Mouse (Mus musculus) hindbrain, embryonic 12.5 days (tissue): ENCODE measurements around the gene Tmem117. TPM values are rescaled to one million over a fixed set of nuclear protein-coding genes. Genes with fewer than 3 reads are reported as not detected.
A peak's percentile ranks its signal among the peaks of the same experiment; 100 is the strongest.

Source experiments
- ATAC-seq: fragments of 200-750 bp; cut with Nextera tagmentation; 2 replicates; pipeline ENCODE4 v1.8.0; 2017; ENCODE audit warnings: moderate TSS enrichment; ENCODE audit not compliant: low FRiP score
- H3K27ac ChIP-seq: fragments of 300-500 bp; sonication (generic); 2 replicates; pipeline ENCODE4 v1.5.1; 2016; ENCODE audit warnings: mild to moderate bottlenecking
- H3K27me3 ChIP-seq: fragments of 300-500 bp; sonication (generic); 2 replicates; pipeline ENCODE4 v1.6.1; 2016; ENCODE audit warnings: mild to moderate bottlenecking
- H3K36me3 ChIP-seq: fragments of 300-500 bp; sonication (generic); 2 replicates; pipeline ENCODE4 v1.6.1; 2016; ENCODE audit warnings: mild to moderate bottlenecking
- H3K4me1 ChIP-seq: fragments of 300-500 bp; sonication (generic); 2 replicates; pipeline ENCODE4 v1.6.1; 2016
- H3K4me2 ChIP-seq: fragments of 300-500 bp; sonication (generic); replicated peaks from 2 replicates; pipeline ENCODE4 v1.6.1; 2016; ENCODE audit warnings: mild to moderate bottlenecking
- H3K4me3 ChIP-seq: fragments of 300-500 bp; sonication (generic); 2 replicates; pipeline ENCODE4 v1.5.1; 2016; ENCODE audit warnings: mild to moderate bottlenecking
- H3K9ac ChIP-seq: fragments of 300-500 bp; sonication (generic); 2 replicates; pipeline ENCODE4 v1.6.1; 2016; ENCODE audit warnings: mild to moderate bottlenecking, moderate library complexity
- H3K9me3 ChIP-seq: fragments of 300-500 bp; sonication (generic); replicated peaks from 2 replicates; pipeline ENCODE4 v1.6.1; 2016; ENCODE audit warnings: mild to moderate bottlenecking
- WGBS: fragments of 180-500 bp; shearing (Covaris S2); methylation state at CpG from one replicate; pipeline ENCODE4 v1.1.7; 2016; 5-methylcytosine and 5-hydroxymethylcytosine counted together
- polyA plus RNA-seq: library from polyadenylated mRNA; unstranded; fragments of >200 nt; fragmentation: Nextera tagmentation; extraction: Ambion mirVana; gene quantifications from 2 replicates; pipeline ENCODE4 v1.2.1, GENCODE M21; 2016

Gene Tmem117
- polyA plus RNA-seq, 1 experiment from 2014 or later, result 3.7 TPM

GRCm38 (mm10) chr15:94687176-94687575, 58.1 kb downstream of the Tmem117 start:
- 85% methylated on average over 7 of the region's 7 CpGs for WGBS
- H3K4me1 ChIP-seq, result no peaks in the 10 kb centered on the region
- H3K4me2 ChIP-seq, result no peak overlapping the region
- no peak overlapping the region for H3K4me3 ChIP-seq
- H3K9me3 ChIP-seq, result no peaks in the 10 kb centered on the region
- H3K9ac ChIP-seq, result no peak overlapping the region
- H3K36me3 ChIP-seq, result no peaks in the 10 kb centered on the region
- H3K27ac ChIP-seq, result no peak overlapping the region
- ATAC-seq, result no peak
- no peaks in the 10 kb centered on the region for H3K27me3 ChIP-seq

DNA sequence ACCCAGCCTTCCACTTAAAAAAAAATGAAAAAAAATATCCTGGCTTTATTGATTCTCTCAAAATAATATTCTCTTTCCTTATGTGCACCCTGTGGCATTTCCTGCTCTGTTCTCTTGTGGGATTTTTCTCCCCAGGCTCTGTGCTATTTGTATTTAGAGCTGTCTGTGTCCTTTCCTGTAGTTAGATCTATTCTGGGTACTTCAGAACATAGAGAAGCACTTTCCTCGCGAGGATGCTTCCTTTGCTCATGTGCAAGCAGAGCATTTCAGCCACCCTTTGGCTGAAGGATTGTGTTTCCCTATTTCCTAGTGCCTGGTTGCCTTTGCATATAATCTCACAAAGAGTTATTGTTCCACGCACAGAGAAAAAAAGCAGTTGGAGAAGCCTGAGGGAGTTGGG, 58.6 kb downstream of the Tmem117 start:
- Histone ChIP-seq H3K9ac (no peak overlapping the region), H3K4me3 (no peak overlapping the region), H3K4me2 (no peak overlapping the region), H3K4me1 (no peaks in the 10 kb centered on the region), H3K9me3 (no peaks in the 10 kb centered on the region), H3K27ac (no peak overlapping the region), H3K36me3 (no peaks in the 10 kb centered on the region), H3K27me3 (no peaks in the 10 kb centered on the region)
- WGBS, result 87% methylated on average over 3 of the region's 3 CpGs
- no peak for ATAC-seq

DNA sequence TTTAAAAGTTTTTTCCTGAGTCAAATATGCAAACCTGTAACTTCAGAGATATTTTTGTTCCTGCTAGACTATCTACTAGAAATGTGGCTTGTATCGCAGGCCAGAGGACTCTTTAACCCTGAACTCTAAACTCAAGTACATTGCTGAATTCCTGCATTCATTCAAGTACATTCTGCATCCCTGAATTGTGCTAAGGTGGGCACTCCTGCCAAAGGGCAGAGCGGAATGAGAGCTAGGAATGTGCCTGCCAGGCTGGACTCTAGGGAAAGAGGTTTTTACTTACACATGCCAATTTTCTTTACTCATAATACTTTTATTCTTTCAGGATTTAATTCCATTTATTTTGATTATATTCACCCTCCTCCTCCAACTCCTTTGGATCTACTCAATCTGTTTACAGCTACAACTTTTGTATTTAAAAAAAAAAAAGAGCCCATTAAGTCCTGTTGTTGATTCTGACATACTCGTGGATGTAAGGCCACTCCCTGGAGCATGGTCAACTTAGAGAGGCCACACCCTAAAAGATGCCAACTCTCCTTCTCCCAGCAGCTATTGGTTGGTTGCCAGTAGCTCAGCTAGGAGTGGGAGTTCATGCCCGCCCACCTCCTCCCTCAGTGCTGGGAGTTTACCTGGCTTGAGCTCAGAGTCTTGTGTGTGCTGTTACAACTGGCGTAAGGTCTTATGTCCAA, 60.3 kb downstream of the Tmem117 start:
- Histone ChIP-seq H3K4me3 (no peak overlapping the region), H3K27me3 (no peaks in the 10 kb centered on the region), H3K4me1 (no peaks in the 10 kb centered on the region), H3K9me3 (no peaks in the 10 kb centered on the region), H3K27ac (no peak overlapping the region), H3K36me3 (no peaks in the 10 kb centered on the region), H3K9ac (no peak overlapping the region), H3K4me2 (no peak overlapping the region)
- WGBS, result 80% methylated on average over 5 of the region's 5 CpGs
- ATAC-seq, result no peak

DNA sequence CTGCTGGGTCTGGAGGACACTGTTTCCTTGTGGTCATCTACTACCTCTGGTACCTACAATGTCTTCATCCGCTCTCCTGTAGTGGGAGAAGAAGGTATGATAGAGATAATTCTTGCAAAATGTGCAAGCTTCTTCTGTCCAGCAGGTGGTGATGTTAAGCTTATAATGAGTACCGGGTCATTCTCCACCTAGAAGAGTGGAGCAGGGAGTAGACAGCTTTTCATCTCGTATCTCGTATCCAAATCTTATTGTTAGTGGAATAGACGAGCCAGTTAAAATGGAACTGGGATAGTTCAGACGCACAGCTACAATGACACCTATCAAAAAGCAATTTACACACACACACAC, 60.8 kb downstream of the Tmem117 start:
- no peak overlapping the region for H3K4me2 ChIP-seq
- H3K27ac ChIP-seq, result no peak overlapping the region
- 65% methylated on average over 6 of the region's 6 CpGs for WGBS
- no peaks in the 10 kb centered on the region for H3K9me3 ChIP-seq
- no peaks in the 10 kb centered on the region for H3K4me1 ChIP-seq
- no peaks in the 10 kb centered on the region for H3K36me3 ChIP-seq
- no peak for ATAC-seq
- no peak overlapping the region for H3K4me3 ChIP-seq
- no peaks in the 10 kb centered on the region for H3K27me3 ChIP-seq
- H3K9ac ChIP-seq, result no peak overlapping the region

- ATAC-seq, result no peak
- no peak overlapping the region for H3K4me2 ChIP-seq
- H3K27ac ChIP-seq, result no peak overlapping the region
- H3K27me3 ChIP-seq, result no peaks in the 10 kb centered on the region
- H3K36me3 ChIP-seq, result no peaks in the 10 kb centered on the region
- H3K9ac ChIP-seq, result no peak overlapping the region
- 33% methylated on average over 5 of the region's 5 CpGs for WGBS
- no peaks in the 10 kb centered on the region for H3K4me1 ChIP-seq
- no peak overlapping the region for H3K4me3 ChIP-seq
- H3K9me3 ChIP-seq, result no peaks in the 10 kb centered on the region
These were observed 93.7 kb downstream of the Tmem117 start for GRCm38 (mm10) chr15:94722759-94723158.

- Histone ChIP-seq H3K4me3 (no peak overlapping the region), H3K36me3 (no peaks in the 10 kb centered on the region), H3K9me3 (no peaks in the 10 kb centered on the region), H3K9ac (no peak overlapping the region), H3K27ac (no peak overlapping the region), H3K4me2 (no peak overlapping the region), H3K4me1 (no peaks in the 10 kb centered on the region), H3K27me3 (no peaks in the 10 kb centered on the region)
- ATAC-seq, result no peak
- WGBS, result 62% methylated on average over 4 of the region's 4 CpGs
These were observed 103.1 kb downstream of the Tmem117 start for GRCm38 (mm10) chr15:94732104-94732503.

DNA sequence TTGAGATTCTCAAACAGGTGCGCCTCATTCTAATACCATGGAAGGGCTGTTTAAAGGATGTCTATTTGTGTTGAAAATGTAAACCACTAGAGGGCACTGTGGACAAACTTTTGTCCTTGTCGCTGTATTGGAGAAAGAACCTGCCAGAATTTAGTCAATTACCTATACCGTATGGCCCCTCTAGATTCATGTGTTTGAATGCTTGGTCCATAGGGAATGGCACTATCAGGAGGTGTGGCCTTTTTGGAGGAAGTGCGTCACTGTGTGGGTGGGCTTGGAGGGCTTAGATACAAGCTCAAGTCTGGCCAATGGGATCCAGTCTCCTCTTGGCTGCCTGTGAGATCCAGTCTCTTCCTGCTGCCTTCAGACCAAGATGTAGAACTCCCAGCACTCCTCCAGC, 140.2 kb downstream of the Tmem117 start:
- no peaks in the 10 kb centered on the region for H3K36me3 ChIP-seq
- peak; percentile 67 for ATAC-seq
- H3K4me2 ChIP-seq, result no peak overlapping the region
- H3K4me1 ChIP-seq, result peaks cover 7% of the 10 kb centered on the region; the same call in 1 of the 2 replicates
- H3K27ac ChIP-seq, result no peak overlapping the region
- no peak overlapping the region for H3K4me3 ChIP-seq
- H3K27me3 ChIP-seq, result no peaks in the 10 kb centered on the region
- no peak overlapping the region for H3K9ac ChIP-seq
- 20% methylated on average over 4 of the region's 4 CpGs for WGBS
- H3K9me3 ChIP-seq, result 0 out of 2 replicates have a peak, but pooled peaks cover 3% of the 10 kb centered on the region

GRCm38 (mm10) chr15:94770832-94771578, 142.0 kb downstream of the Tmem117 start:
- Histone ChIP-seq H3K9ac (no peak overlapping the region), H3K27ac (no peak overlapping the region), H3K36me3 (no peaks in the 10 kb centered on the region), H3K4me1 (peaks cover 7% of the 10 kb centered on the region; the same call in 1 of the 2 replicates), H3K9me3 (0 out of 2 replicates have a peak, but pooled peaks cover 3% of the 10 kb centered on the region), H3K4me2 (no peak overlapping the region), H3K27me3 (no peaks in the 10 kb centered on the region), H3K4me3 (no peak overlapping the region)
- ATAC-seq, result no peak
- WGBS, result 66% methylated on average over 7 of the region's 7 CpGs

GRCm38 (mm10) chr15:94771691-94772090, 142.7 kb downstream of the Tmem117 start:
- 0 out of 2 replicates have a peak, but pooled peaks cover 3% of the 10 kb centered on the region for H3K9me3 ChIP-seq
- WGBS, result 79% methylated on average over 19 of the region's 19 CpGs
- no peaks in the 10 kb centered on the region for H3K27me3 ChIP-seq
- no peak overlapping the region for H3K4me3 ChIP-seq
- H3K36me3 ChIP-seq, result no peaks in the 10 kb centered on the region
- peaks cover 11% of the 10 kb centered on the region for H3K4me1 ChIP-seq
- H3K9ac ChIP-seq, result no peak overlapping the region
- no peak for ATAC-seq
- H3K27ac ChIP-seq, result no peak overlapping the region
- H3K4me2 ChIP-seq, result no peak overlapping the region

GRCm38 (mm10) chr15:94776119-94777069, 147.4 kb downstream of the Tmem117 start:
- peaks cover 6% of the 10 kb centered on the region for H3K4me1 ChIP-seq
- 0 out of 2 replicates have a peak overlapping the region, but pooled peaks have one; percentile 1 for H3K27ac ChIP-seq
- peak overlapping the region; percentile 42 for H3K4me2 ChIP-seq
- no peaks in the 10 kb centered on the region for H3K36me3 ChIP-seq
- H3K9ac ChIP-seq, result no peak overlapping the region
- ATAC-seq, result peak; percentile 48
- WGBS, result 36% methylated on average over 17 of the region's 17 CpGs
- 0 out of 2 replicates have a peak, but pooled peaks cover 3% of the 10 kb centered on the region for H3K9me3 ChIP-seq
- H3K27me3 ChIP-seq, result no peaks in the 10 kb centered on the region
- no peak overlapping the region for H3K4me3 ChIP-seq

DNA sequence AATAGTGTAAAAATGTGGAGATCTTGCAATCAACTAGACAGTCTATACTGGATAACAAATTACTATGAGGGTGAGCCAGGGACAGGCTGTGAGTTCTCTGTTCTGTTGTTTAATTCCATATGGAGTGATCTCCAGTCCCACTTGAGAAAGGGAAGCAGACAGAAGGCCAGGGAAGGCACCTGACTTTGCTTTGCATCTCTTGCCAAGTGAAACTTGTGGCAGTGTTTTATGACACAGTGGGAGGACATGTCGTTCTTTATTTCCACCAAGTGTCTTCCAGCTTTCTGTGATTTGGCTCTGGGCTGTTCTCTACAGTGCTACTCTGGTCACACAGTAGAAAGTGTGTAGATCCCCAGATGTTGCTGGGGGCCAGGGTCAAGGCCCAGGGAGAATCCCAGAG, 152.5 kb downstream of the Tmem117 start:
- no peak overlapping the region for H3K4me3 ChIP-seq
- no peaks in the 10 kb centered on the region for H3K27me3 ChIP-seq
- H3K4me2 ChIP-seq, result no peak overlapping the region
- no peak overlapping the region for H3K27ac ChIP-seq
- H3K9ac ChIP-seq, result no peak overlapping the region
- 0 out of 2 replicates have a peak, but pooled peaks cover 2% of the 10 kb centered on the region for H3K9me3 ChIP-seq
- H3K36me3 ChIP-seq, result no peaks in the 10 kb centered on the region
- ATAC-seq, result no peak
- 93% methylated on average over 1 of the region's 1 CpGs for WGBS
- H3K4me1 ChIP-seq, result 0 out of 2 replicates have a peak, but pooled peaks cover 3% of the 10 kb centered on the region

DNA sequence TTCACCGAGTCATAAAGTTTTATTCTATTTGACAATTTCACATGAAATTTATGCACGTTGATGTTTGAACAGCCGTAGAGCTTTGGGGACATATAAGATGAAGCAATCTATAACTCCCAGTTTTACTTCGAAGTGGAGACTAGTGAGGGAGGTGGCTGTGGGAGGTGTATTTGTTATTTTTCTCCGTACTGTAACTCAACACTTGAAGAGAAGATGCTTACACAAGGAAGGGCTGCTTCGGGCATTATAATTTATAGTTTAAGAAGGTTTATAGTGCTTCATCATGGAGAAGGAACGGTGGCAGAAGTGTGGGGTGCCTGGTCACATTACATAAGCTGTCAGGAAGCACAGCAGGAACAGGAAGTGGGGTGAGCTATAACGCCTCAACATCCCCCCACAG, 164.4 kb downstream of the Tmem117 start:
- no peak overlapping the region for H3K4me3 ChIP-seq
- WGBS, result 89% methylated on average over 8 of the region's 8 CpGs
- no peaks in the 10 kb centered on the region for H3K9me3 ChIP-seq
- no peaks in the 10 kb centered on the region for H3K27me3 ChIP-seq
- no peaks in the 10 kb centered on the region for H3K36me3 ChIP-seq
- no peak overlapping the region for H3K4me2 ChIP-seq
- H3K9ac ChIP-seq, result no peak overlapping the region
- 0 out of 2 replicates have a peak, but pooled peaks cover 3% of the 10 kb centered on the region for H3K4me1 ChIP-seq
- no peak for ATAC-seq
- H3K27ac ChIP-seq, result no peak overlapping the region
